8 mouse cellular contexts compared by ENCODE assay signal in the genomic region with DNA sequence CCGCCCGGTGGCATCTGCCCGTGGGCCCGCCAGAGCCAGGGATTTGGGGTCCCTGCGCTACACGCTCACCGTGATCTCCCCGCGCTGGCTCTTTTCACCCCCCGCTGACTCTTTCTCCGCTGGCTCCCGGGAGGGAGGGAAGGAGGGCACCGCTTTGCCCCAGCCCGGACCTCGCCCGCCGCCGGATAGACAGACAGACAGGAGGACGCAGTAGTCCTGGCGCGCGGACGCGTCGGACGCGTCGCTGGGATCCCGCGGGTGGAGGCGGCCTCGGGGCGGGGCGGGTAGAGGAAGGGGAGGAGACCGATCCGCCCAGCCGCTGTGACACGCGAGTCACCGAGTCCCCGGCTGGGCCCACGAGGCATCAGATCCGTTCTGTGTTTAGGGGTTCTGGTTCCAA. TPM values are rescaled to one million over a fixed set of nuclear protein-coding genes. Genes with fewer than 3 reads are reported as not detected.
A peak's percentile ranks its signal among the peaks of the same experiment; 100 is the strongest.
DNase-seq lines count a peak whose midpoint lies in the region; ATAC-seq lines count a peak whose summit lies in the region.

No protein-coding gene starts in this region.

- 0 out of 2 replicates have a peak, but pooled peaks cover 2% of the 10 kb centered on the region for H3K27me3 ChIP-seq in hindbrain, embryonic 16.5 days (replicated peaks; ENCODE audit: control insufficient read depth, insufficient read depth, low read length)
- peaks cover 99% of the 10 kb centered on the region for H3K27me3 ChIP-seq in limb, embryonic 10.5 days (ENCODE audit: low read depth, poor library complexity, severe bottlenecking)
- no peaks in the 10 kb centered on the region for H3K27me3 ChIP-seq in midbrain, embryonic 15.5 days (replicated peaks)
- peaks cover 52% of the 10 kb centered on the region for H3K27me3 ChIP-seq in stomach, embryonic 15.5 days (replicated peaks)

- 1% methylated on average over 43 of the region's 43 CpGs for whole genome bisulfite sequencing in hindbrain, embryonic 16.5 days
- 2% methylated on average over 42 of the region's 43 CpGs for WGBS in limb, embryonic 10.5 days
- WGBS in midbrain, embryonic 15.5 days: 0% methylated on average over 43 of the region's 43 CpGs
- under 1% methylated on average over 43 of the region's 43 CpGs for WGBS in stomach, embryonic 15.5 days

- H3K36me3 ChIP-seq in hindbrain, embryonic 16.5 days (ENCODE audit: control insufficient read depth, insufficient read depth, low read length): no peaks in the 10 kb centered on the region
- no peaks in the 10 kb centered on the region for H3K36me3 ChIP-seq in limb, embryonic 10.5 days
- no peaks in the 10 kb centered on the region for H3K36me3 ChIP-seq in midbrain, embryonic 15.5 days (replicated peaks)
- no peaks in the 10 kb centered on the region for H3K36me3 ChIP-seq in stomach, embryonic 15.5 days

- H3K9me3 ChIP-seq in hindbrain, embryonic 16.5 days (ENCODE audit: control insufficient read depth, low read length): no peaks in the 10 kb centered on the region
- no peaks in the 10 kb centered on the region for H3K9me3 ChIP-seq in limb, embryonic 10.5 days (replicated peaks)
- H3K9me3 ChIP-seq in midbrain, embryonic 15.5 days: no peaks in the 10 kb centered on the region
- H3K9me3 ChIP-seq in stomach, embryonic 15.5 days: no peaks in the 10 kb centered on the region

- peak overlapping the region; percentile 92 for H3K9ac ChIP-seq in hindbrain, embryonic 16.5 days (ENCODE audit: low read depth, low read length)
- peak overlapping the region; percentile 98 for H3K9ac ChIP-seq in midbrain, embryonic 15.5 days
- H3K9ac ChIP-seq in stomach, embryonic 15.5 days: peak overlapping the region; percentile 29; the same call in 1 of the 2 replicates

- H3K4me2 ChIP-seq in hindbrain, embryonic 16.5 days (ENCODE audit: low read length): peak overlapping the region; percentile 82
- H3K4me2 ChIP-seq in midbrain, embryonic 15.5 days: peak overlapping the region; percentile 95
- peak overlapping the region; percentile 81 for H3K4me2 ChIP-seq in stomach, embryonic 15.5 days

- H3K4me1 ChIP-seq in hindbrain, embryonic 16.5 days (ENCODE audit: control insufficient read depth, insufficient read depth, low read depth, low read length): peaks cover 40% of the 10 kb centered on the region
- peaks cover 27% of the 10 kb centered on the region for H3K4me1 ChIP-seq in limb, embryonic 10.5 days
- peaks cover 60% of the 10 kb centered on the region for H3K4me1 ChIP-seq in midbrain, embryonic 15.5 days
- H3K4me1 ChIP-seq in stomach, embryonic 15.5 days: peaks cover 19% of the 10 kb centered on the region

- DNase-seq in heart, adult 11 months: peak; percentile 95
- DNase-seq in heart, postnatal 25 days (ENCODE audit: low spot score): no peak
- DNase-seq in cerebellum, adult 11-12 months: peak; percentile 80
- DNase-seq in frontal cortex, postnatal 14 days (ENCODE audit: low spot score in 2 of 2): peak; percentile 70 to 76
- DNase-seq in limb, embryonic 10.5 days (ENCODE audit: low spot score): peak; percentile 47

- intact Hi-C loops in heart, postnatal 25 days (cut with DNase I): no loop called here

- peak overlapping the region; percentile 76 for H3K27ac ChIP-seq in hindbrain, embryonic 16.5 days (ENCODE audit: low read depth, low read length)
- H3K27ac ChIP-seq in limb, embryonic 10.5 days: peak overlapping the region; percentile 63; the same call in 1 of the 2 replicates
- peak overlapping the region; percentile 88 for H3K27ac ChIP-seq in midbrain, embryonic 15.5 days
- H3K27ac ChIP-seq in stomach, embryonic 15.5 days: no peak overlapping the region

- peak overlapping the region; percentile 57 for H3K4me3 ChIP-seq in hindbrain, embryonic 16.5 days (ENCODE audit: low read length)
- peak overlapping the region; percentile 54 for H3K4me3 ChIP-seq in limb, embryonic 10.5 days
- H3K4me3 ChIP-seq in midbrain, embryonic 15.5 days: peak overlapping the region; percentile 77
- peak overlapping the region; percentile 47 for H3K4me3 ChIP-seq in stomach, embryonic 15.5 days (replicated peaks)

- ATAC-seq in hindbrain, embryonic 16.5 days: peak; percentile 49
- ATAC-seq in midbrain, embryonic 15.5 days (replicated peaks): peak; percentile 46
- no peak for ATAC-seq in stomach, embryonic 15.5 days (ENCODE audit: insufficient read depth, low FRiP score, low read depth)

RNA-seq across cellular contexts. Expression of a gene that starts 0.3 kb away (rescaled TPM):
- 1 to 10 TPM; 1.8 to 1.9 TPM for total RNA-seq in heart, postnatal 25 days (2021)
- polyA plus RNA-seq in hindbrain, embryonic 16.5 days (2015; fragmentation: Nextera tagmentation; extraction: Ambion mirVana): 44.8 and 46.6 TPM in 2 replicates
- polyA plus RNA-seq in limb, embryonic 10.5 days (2016; fragmentation: Nextera tagmentation; extraction: Ambion mirVana): 0.84 and 1.7 TPM in 2 replicates
- 64.5 and 68.9 TPM in 2 replicates for polyA plus RNA-seq in midbrain, embryonic 15.5 days (2015; fragmentation: Nextera tagmentation; extraction: Ambion mirVana)
- 5.2 and 5.6 TPM in 2 replicates for polyA plus RNA-seq in stomach, embryonic 15.5 days (2015; fragmentation: Nextera tagmentation; extraction: Ambion mirVana)

RNA-seq across cellular contexts. Expression of a gene that starts 38.2 kb away (rescaled TPM):
- under 1 TPM; 0.57 to 0.78 TPM for total RNA-seq in heart, postnatal 25 days (2021)
- 0.19 and 0.43 TPM in 2 replicates for polyA plus RNA-seq in hindbrain, embryonic 16.5 days (2015; fragmentation: Nextera tagmentation; extraction: Ambion mirVana)
- not detected in 2 replicates for polyA plus RNA-seq in limb, embryonic 10.5 days (2016; fragmentation: Nextera tagmentation; extraction: Ambion mirVana)
- polyA plus RNA-seq in midbrain, embryonic 15.5 days (2015; fragmentation: Nextera tagmentation; extraction: Ambion mirVana): 0.43 and 0.59 TPM in 2 replicates
- polyA plus RNA-seq in stomach, embryonic 15.5 days (2015; fragmentation: Nextera tagmentation; extraction: Ambion mirVana): 0.46 and 0.51 TPM in 2 replicates

Comparison
In these comparisons a context has a peak if more than half of its experiments do, and no peak if none do; other contexts are left out.
1. H3K9ac ChIP-seq: peak in every context shown above with its lines; median percentile 98 in midbrain, embryonic 15.5 days; 92 in hindbrain, embryonic 16.5 days; 29 in stomach, embryonic 15.5 days.